Mouse (Mus musculus): ENCODE measurements around the gene Coa7.

Coa7 gene

DNA sequence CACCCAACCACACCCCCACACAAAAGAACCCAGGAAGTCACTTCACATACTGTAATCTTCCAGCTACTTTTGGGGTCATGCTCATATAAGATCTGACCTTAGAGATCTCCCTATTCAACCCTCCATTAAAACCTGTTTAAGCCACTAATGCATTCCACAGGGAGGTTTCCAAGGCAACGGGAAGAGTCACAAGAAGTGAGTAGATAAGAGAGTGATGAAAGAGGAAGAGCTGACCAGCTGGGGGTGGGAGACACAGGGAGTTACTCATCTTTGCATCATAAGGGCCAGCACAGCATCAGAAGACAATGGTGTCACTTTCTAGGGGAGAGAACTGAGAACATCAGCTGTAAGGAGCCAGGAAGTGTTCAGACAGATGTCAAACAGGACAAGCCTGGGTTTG is 52.2 kb downstream of the Coa7 start:
- DNase-seq (ENCODE audit: low spot score in 2 of 2): no peak

GRCm38 (mm10) chr4:108383183-108383714 is 55.3 kb downstream of the Coa7 start, which contains the start of gene Shisal2a:
Shisal2a (minus strand) TSS chr4:108383349.
- peak in 1 of 2 experiments; percentile 27 for DNase-seq (ENCODE audit: low spot score in 2 of 2)

DNA sequence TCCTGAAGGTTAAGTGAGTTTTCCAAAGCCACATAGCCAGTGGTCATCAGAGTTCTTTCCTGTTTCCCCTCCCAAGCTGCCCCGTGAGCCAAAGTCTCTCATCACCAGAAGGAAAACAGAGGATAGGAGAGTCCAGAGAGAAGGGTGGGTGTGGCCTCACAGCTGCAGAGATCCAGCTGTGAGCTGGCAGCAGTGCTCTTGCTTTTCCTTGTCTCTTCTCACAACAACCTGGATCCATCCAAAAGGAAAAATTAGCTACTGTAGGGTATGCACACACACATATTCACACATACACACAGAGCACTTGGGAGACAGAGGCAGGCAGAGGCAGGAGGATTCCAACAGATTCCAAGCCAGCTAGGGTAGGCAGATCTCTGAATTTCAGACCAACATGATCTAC is 58.1 kb downstream of the Coa7 start:
- no peak for DNase-seq (ENCODE audit: low spot score in 2 of 2)

DNA sequence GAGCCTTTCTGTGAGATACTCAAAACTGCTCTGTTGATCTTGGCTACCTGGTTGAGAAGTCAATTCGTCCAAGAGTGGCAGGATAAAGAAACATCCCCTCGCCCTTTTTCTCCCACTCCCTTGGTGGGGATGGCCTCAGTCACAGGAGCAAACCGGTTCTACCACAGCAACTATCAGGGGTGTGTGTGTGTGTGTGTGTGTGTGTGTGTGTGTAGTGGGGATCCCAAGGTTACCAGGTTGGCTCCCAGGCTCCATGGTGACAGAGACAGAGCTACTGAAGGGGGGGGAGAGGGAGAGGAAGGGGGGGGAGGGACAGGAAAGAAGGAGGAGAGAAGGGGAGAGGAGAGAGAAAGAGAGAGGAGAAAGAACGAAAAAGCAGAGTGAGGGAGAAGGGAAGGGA is 59.2 kb downstream of the Coa7 start:
- DNase-seq (ENCODE audit: low spot score in 2 of 2): no peak

- DNase-seq (ENCODE audit: low spot score in 2 of 2): peak; percentile 74 to 76
Observed at GRCm38 (mm10) chr4:108387681-108388253, 59.8 kb downstream of the Coa7 start.

DNA sequence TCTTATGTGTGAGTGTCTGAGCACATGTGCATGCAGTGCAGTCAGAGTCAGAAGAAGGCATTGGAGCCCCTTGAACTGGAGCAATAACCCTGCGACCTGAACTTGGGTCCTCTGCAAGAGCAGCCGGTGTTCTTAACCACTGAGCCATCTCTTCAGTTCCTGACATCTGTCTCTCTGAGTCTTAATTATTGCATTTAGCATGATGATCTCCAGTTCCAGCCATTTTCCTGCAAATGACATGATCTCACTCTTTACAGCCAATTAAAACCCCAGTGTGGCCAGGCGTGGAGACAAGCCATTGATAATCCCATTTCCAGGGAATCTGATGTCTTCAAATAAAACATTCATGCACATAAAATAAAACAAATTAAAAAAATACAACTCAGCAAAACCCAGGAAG is 60.8 kb downstream of the Coa7 start:
- DNase-seq (ENCODE audit: low spot score in 2 of 2): no peak

- no peak for DNase-seq (ENCODE audit: low spot score in 2 of 2)
Observed at GRCm38 (mm10) chr4:108391124-108391523, 63.2 kb downstream of the Coa7 start.

Data from right cerebral cortex, postnatal 10 days (tissue).